Mouse (Mus musculus) liver, embryonic 11.5 days (tissue): ENCODE data around the gene Nrxn3. TPM values are rescaled to one million over a fixed set of nuclear protein-coding genes. Genes with fewer than 3 reads are reported as not detected.

ENCODE experiments used
- ATAC-seq: fragments of 200-750 bp; cut with Nextera tagmentation; replicated peaks from 2 replicates; pipeline ENCODE4 v1.8.0; 2017; ENCODE audit warnings: moderate number of reproducible peaks, mild to moderate bottlenecking, moderate TSS enrichment, moderate library complexity; ENCODE audit not compliant: low FRiP score
- DNase-seq: peaks from one replicate; pipeline ENCODE4 v3.0.0-alpha.2; 2017; ENCODE audit warnings: low spot score
- H3K27ac ChIP-seq: fragments of 300-500 bp; sonication (generic); 2 replicates; pipeline ENCODE4 v1.5.1; 2014; ENCODE audit warnings: mild to moderate bottlenecking, low read depth, low read length, control low read depth
- H3K27me3 ChIP-seq: fragments of 300-500 bp; sonication (generic); replicated peaks from 2 replicates; pipeline ENCODE4 v1.6.1; 2014; ENCODE audit warnings: low read length, mixed read lengths; ENCODE audit not compliant: control insufficient read depth, insufficient read depth
- H3K36me3 ChIP-seq: fragments of 300-500 bp; sonication (generic); 2 replicates; pipeline ENCODE4 v1.6.1; 2014; ENCODE audit warnings: mild to moderate bottlenecking, low read length, moderate library complexity, mixed read lengths; ENCODE audit not compliant: control insufficient read depth, insufficient read depth
- H3K4me1 ChIP-seq: fragments of 300-500 bp; sonication (generic); replicated peaks from 2 replicates; pipeline ENCODE4 v1.6.1; 2014; ENCODE audit warnings: low read length, mixed read lengths; ENCODE audit not compliant: control insufficient read depth, insufficient read depth
- H3K4me2 ChIP-seq: fragments of 300-500 bp; sonication (generic); 2 replicates; pipeline ENCODE4 v1.6.1; 2014; ENCODE audit warnings: mild to moderate bottlenecking, control low read depth, moderate library complexity
- H3K4me3 ChIP-seq: fragments of 300-500 bp; sonication (generic); 2 replicates; pipeline ENCODE4 v1.5.1; 2014; ENCODE audit warnings: low read depth, low read length, control low read depth
- H3K9ac ChIP-seq: fragments of 300-500 bp; sonication (generic); 2 replicates; pipeline ENCODE4 v1.6.1; 2014; ENCODE audit warnings: low read depth, low read length, control low read depth
- H3K9me3 ChIP-seq: fragments of 300-500 bp; sonication (generic); 2 replicates; pipeline ENCODE4 v1.6.1; 2016; ENCODE audit warnings: low read length, inconsistent platforms, mixed read lengths; ENCODE audit not compliant: control insufficient read depth
- WGBS: fragments of 180-500 bp; shearing (Covaris S2); extraction: QIAGEN DNeasy Blood & Tissue Kit; methylation state at CpG from one replicate; pipeline ENCODE4 v1.1.7; 2014; 5-methylcytosine and 5-hydroxymethylcytosine counted together
- polyA plus RNA-seq: library from polyadenylated mRNA; unstranded; fragments of >200 nt; fragmentation: Nextera tagmentation; extraction: Ambion mirVana; gene quantifications from 2 replicates; pipeline ENCODE4 v1.2.1, GENCODE M21; 2014

The Nrxn3 gene
- polyA plus RNA-seq, 1 experiment from 2014 or later, result 3.3 TPM

GRCm38 (mm10) chr12:89854355-89854754 is 1131.7 kb downstream of the Nrxn3 start:
- Histone ChIP-seq H3K4me1 (no peaks in the 10 kb centered on the region), H3K27me3 (no peaks in the 10 kb centered on the region), H3K9ac (no peak overlapping the region), H3K4me3 (no peak overlapping the region), H3K27ac (no peak overlapping the region), H3K4me2 (no peak overlapping the region), H3K9me3 (no peaks in the 10 kb centered on the region), H3K36me3 (no peaks in the 10 kb centered on the region)
- DNase-seq, result no peak
- WGBS, result 62% methylated on average over 4 of the region's 4 CpGs
- no peak for ATAC-seq

GRCm38 (mm10) chr12:89867124-89867523 is 1144.4 kb downstream of the Nrxn3 start:
- ATAC-seq (no peak), DNase-seq (no peak)
- Histone ChIP-seq H3K4me2 (no peak overlapping the region), H3K27me3 (no peaks in the 10 kb centered on the region), H3K4me3 (no peak overlapping the region), H3K27ac (no peak overlapping the region), H3K4me1 (no peaks in the 10 kb centered on the region), H3K9me3 (no peaks in the 10 kb centered on the region), H3K9ac (no peak overlapping the region), H3K36me3 (no peaks in the 10 kb centered on the region)

GRCm38 (mm10) chr12:89882617-89883370 is 1160.1 kb downstream of the Nrxn3 start:
- Histone ChIP-seq H3K4me1 (no peaks in the 10 kb centered on the region), H3K36me3 (no peaks in the 10 kb centered on the region), H3K27ac (no peak overlapping the region), H3K27me3 (no peaks in the 10 kb centered on the region), H3K9ac (no peak overlapping the region), H3K4me3 (no peak overlapping the region), H3K9me3 (no peaks in the 10 kb centered on the region), H3K4me2 (no peak overlapping the region)
- no peak for ATAC-seq
- no peak for DNase-seq
- WGBS, result 71% methylated on average over 8 of the region's 8 CpGs

- Histone ChIP-seq H3K4me2 (no peak overlapping the region), H3K27me3 (no peaks in the 10 kb centered on the region), H3K4me3 (no peak overlapping the region), H3K9me3 (no peaks in the 10 kb centered on the region), H3K36me3 (no peaks in the 10 kb centered on the region), H3K9ac (no peak overlapping the region), H3K4me1 (no peaks in the 10 kb centered on the region), H3K27ac (no peak overlapping the region)
- ATAC-seq, result no peak
- DNase-seq, result no peak
- 80% methylated on average over 1 of the region's 1 CpGs for WGBS
Measured at GRCm38 (mm10) chr12:89884576-89884975, 1161.9 kb downstream of the Nrxn3 start.

GRCm38 (mm10) chr12:89888647-89889046 is 1166.0 kb downstream of the Nrxn3 start:
- Histone ChIP-seq H3K4me3 (no peak overlapping the region), H3K4me1 (no peaks in the 10 kb centered on the region), H3K36me3 (no peaks in the 10 kb centered on the region), H3K27ac (no peak overlapping the region), H3K27me3 (no peaks in the 10 kb centered on the region), H3K9me3 (no peaks in the 10 kb centered on the region), H3K9ac (no peak overlapping the region), H3K4me2 (no peak overlapping the region)
- WGBS, result 84% methylated on average over 3 of the region's 3 CpGs
- DNase-seq (no peak), ATAC-seq (no peak)

GRCm38 (mm10) chr12:89896901-89897300 is 1174.2 kb downstream of the Nrxn3 start:
- no peak for ATAC-seq
- Histone ChIP-seq H3K4me1 (no peaks in the 10 kb centered on the region), H3K27me3 (no peaks in the 10 kb centered on the region), H3K4me3 (no peak overlapping the region), H3K9ac (no peak overlapping the region), H3K9me3 (no peaks in the 10 kb centered on the region), H3K4me2 (no peak overlapping the region), H3K27ac (no peak overlapping the region), H3K36me3 (no peaks in the 10 kb centered on the region)
- 60% methylated on average over 2 of the region's 2 CpGs for WGBS
- no peak for DNase-seq

GRCm38 (mm10) chr12:89909578-89909977 is 1186.9 kb downstream of the Nrxn3 start:
- no peaks in the 10 kb centered on the region for H3K27me3 ChIP-seq
- WGBS, result 72% methylated on average over 3 of the region's 3 CpGs

GRCm38 (mm10) chr12:89918138-89918829 is 1195.6 kb downstream of the Nrxn3 start:
- DNase-seq (no peak), ATAC-seq (no peak)
- Histone ChIP-seq H3K4me1 (no peaks in the 10 kb centered on the region), H3K9me3 (no peaks in the 10 kb centered on the region), H3K27ac (no peak overlapping the region), H3K27me3 (no peaks in the 10 kb centered on the region), H3K4me2 (no peak overlapping the region), H3K4me3 (no peak overlapping the region), H3K9ac (no peak overlapping the region), H3K36me3 (no peaks in the 10 kb centered on the region)
- 81% methylated on average over 8 of the region's 8 CpGs for WGBS

More at GRCm38 (mm10) chr12:89909578-89909977, 1186.9 kb downstream of the Nrxn3 start:
- Histone ChIP-seq H3K9ac (no peak overlapping the region), H3K4me1 (no peaks in the 10 kb centered on the region), H3K4me2 (no peak overlapping the region), H3K9me3 (no peaks in the 10 kb centered on the region), H3K27ac (no peak overlapping the region), H3K4me3 (no peak overlapping the region), H3K36me3 (no peaks in the 10 kb centered on the region)
- no peak for ATAC-seq
- DNase-seq, result no peak

- H3K4me1 ChIP-seq, result no peaks in the 10 kb centered on the region
- no peaks in the 10 kb centered on the region for H3K36me3 ChIP-seq
- no peak overlapping the region for H3K4me3 ChIP-seq
- H3K9ac ChIP-seq, result no peak overlapping the region
- no peak overlapping the region for H3K4me2 ChIP-seq
- H3K27ac ChIP-seq, result no peak overlapping the region
- H3K27me3 ChIP-seq, result no peaks in the 10 kb centered on the region
- ATAC-seq (no peak), DNase-seq (no peak)
- H3K9me3 ChIP-seq, result no peaks in the 10 kb centered on the region
- WGBS, result 80% methylated on average over 1 of the region's 1 CpGs
Measured at GRCm38 (mm10) chr12:89932338-89932737, 1209.7 kb downstream of the Nrxn3 start.
